Comparison of ENCODE assay signal across 27 mouse cellular contexts in genomic region chr14:50795965-50796364, GRCm38 (mm10). TPM values are rescaled to one million over a fixed set of nuclear protein-coding genes. Genes with fewer than 3 reads are reported as not detected.
DNase-seq lines count a peak whose midpoint lies in the region; ATAC-seq and TF ChIP-seq lines count a peak whose summit lies in the region.
"Had no signal": no experiment of that assay in that cellular context is flagged by ENCODE, and none has a peak within 500 bp of the region (broad histone marks: within the 10 kb centered on the region; RNA-seq: fewer than 3 reads in every experiment).

No protein-coding gene starts in this region.

- H3K27ac ChIP-seq in intestine, embryonic 14.5 days (ENCODE audit: low read depth): no peak overlapping the region
- H3K27ac ChIP-seq in intestine, embryonic 15.5 days: no peak overlapping the region
- no peak overlapping the region for H3K27ac ChIP-seq in MEL (ENCODE audit: control insufficient read depth, low read depth, low read length)
- H3K27ac ChIP-seq: embryonic facial prominence, embryonic 10.5 days; embryonic facial prominence, embryonic 12.5 days; forebrain, embryonic 13.5 days; forebrain, embryonic 15.5 days had no signal

- ATAC-seq in intestine, embryonic 14.5 days (replicated peaks; ENCODE audit: low FRiP score, low TSS enrichment, low read depth): no peak
- no peak for ATAC-seq in intestine, embryonic 15.5 days
- ATAC-seq: forebrain, embryonic 13.5 days; forebrain, embryonic 15.5 days; forebrain, postnatal 0 days had no signal

- peak; percentile 24 for DNase-seq in intestine, embryonic 14.5 days (ENCODE audit: low spot score)
- peak; percentile 38 for DNase-seq in ES-CJ7 (ENCODE audit: low read depth, low spot score)
- DNase-seq in MEL (ENCODE audit: low read depth, low spot score): peak; percentile 72
- no peak for DNase-seq in cerebellum, postnatal 36 days
- no peak for DNase-seq in left cerebral cortex, postnatal 25 days (ENCODE audit: low spot score in 2 of 2)
- DNase-seq: adrenal gland, adult 2 months; adrenal gland, postnatal 10 days; adrenal gland, postnatal 25 days; cerebellum, adult 11 months; cerebellum, adult 18-20 months; cerebellum, adult 8-10 months; cerebellum, adult 9-11 months; cerebellum, postnatal 14 days; forebrain, postnatal 0 days had no signal

- 88% methylated on average over 4 of the region's 4 CpGs for WGBS in intestine, embryonic 14.5 days
- WGBS in intestine, embryonic 15.5 days: 87% methylated on average over 4 of the region's 4 CpGs

- H3K27me3 ChIP-seq in intestine, embryonic 14.5 days (replicated peaks; ENCODE audit: control insufficient read depth, insufficient read depth, low read length): no peaks in the 10 kb centered on the region
- H3K27me3 ChIP-seq in intestine, embryonic 15.5 days (replicated peaks): no peaks in the 10 kb centered on the region
- H3K27me3 ChIP-seq in E14TG2a.4 (ENCODE audit: insufficient read depth, low read length) (no peaks in the 10 kb centered on the region), MEL (ENCODE audit: control insufficient read depth in 1 of 2, insufficient read depth in 2 of 2, low read length in 2 of 2) (no peaks in the 10 kb centered on the region)
- H3K27me3 ChIP-seq: embryonic facial prominence, embryonic 12.5 days; forebrain, embryonic 13.5 days; forebrain, embryonic 15.5 days had no signal

- TF ChIP-seq POLR2A in MEL (IDR thresholded peaks at IDR 0.05; ENCODE audit: control insufficient read depth in 1 of 2, insufficient read depth in 1 of 2, low read depth in 1 of 2, low read length in 2 of 2, poor library complexity in 1 of 2): peak in 1 of 2 experiments; percentile 68; a peak in 2 of 4 replicates

- H3K79me2 ChIP-seq in MEL (ENCODE audit: control insufficient read depth, insufficient read depth, low read length, poor library complexity): peaks cover 12% of the 10 kb centered on the region

- H3K4me3 ChIP-seq in intestine, embryonic 14.5 days (ENCODE audit: low read depth, low read length): no peak overlapping the region
- no peak overlapping the region for H3K4me3 ChIP-seq in intestine, embryonic 15.5 days (replicated peaks)
- H3K4me3 ChIP-seq in E14TG2a.4 (replicated peaks; ENCODE audit: low read length): peak overlapping the region; percentile 81
- no peak overlapping the region for H3K4me3 ChIP-seq in MEL (ENCODE audit: control insufficient read depth in 1 of 2, insufficient read depth in 1 of 2, low read depth in 2 of 2, low read length in 2 of 2)
- H3K4me3 ChIP-seq: embryonic facial prominence, embryonic 10.5 days; embryonic facial prominence, embryonic 12.5 days; forebrain, embryonic 13.5 days; forebrain, embryonic 15.5 days had no signal

- H3K4me2 ChIP-seq in intestine, embryonic 14.5 days (ENCODE audit: low read length): no peak overlapping the region
- H3K4me2 ChIP-seq in intestine, embryonic 15.5 days (replicated peaks): no peak overlapping the region
- H3K4me2 ChIP-seq: embryonic facial prominence, embryonic 12.5 days; forebrain, embryonic 13.5 days; forebrain, embryonic 15.5 days had no signal

- H3K4me1 ChIP-seq in intestine, embryonic 14.5 days (replicated peaks; ENCODE audit: control insufficient read depth, insufficient read depth, low read length): no peaks in the 10 kb centered on the region
- H3K4me1 ChIP-seq in intestine, embryonic 15.5 days (replicated peaks): no peaks in the 10 kb centered on the region
- H3K4me1 ChIP-seq in E14TG2a.4 (replicated peaks; ENCODE audit: low read depth, low read length) (peaks cover 64% of the 10 kb centered on the region), MEL (ENCODE audit: control insufficient read depth in 1 of 2, insufficient read depth in 2 of 2, low read length in 2 of 2) (peaks cover 0 to 12% of the 10 kb centered on the region in 2 experiments; a peak in 2 of 4 replicates)
- H3K4me1 ChIP-seq: embryonic facial prominence, embryonic 10.5 days; embryonic facial prominence, embryonic 12.5 days; forebrain, embryonic 13.5 days had no signal

- H3K9me3 ChIP-seq in intestine, embryonic 14.5 days (ENCODE audit: control insufficient read depth, low read length): no peaks in the 10 kb centered on the region
- no peaks in the 10 kb centered on the region for H3K9me3 ChIP-seq in intestine, embryonic 15.5 days
- H3K9me3 ChIP-seq in E14TG2a.4 (ENCODE audit: low read length): no peaks in the 10 kb centered on the region
- no peaks in the 10 kb centered on the region for H3K9me3 ChIP-seq in MEL (replicated peaks; ENCODE audit: insufficient read depth, low read length)
- H3K9me3 ChIP-seq: embryonic facial prominence, embryonic 10.5 days; embryonic facial prominence, embryonic 12.5 days; forebrain, embryonic 13.5 days; forebrain, embryonic 15.5 days; G1E had no signal

- no peak for TF ChIP-seq RAD21 in MEL (IDR thresholded peaks at IDR 0.05; ENCODE audit: low read depth, low read length)

- TF ChIP-seq EP300 in MEL (IDR thresholded peaks at IDR 0.05; ENCODE audit: low read depth in 1 of 2, low read length in 2 of 2): no peak

- intact Hi-C loops in left cerebral cortex, postnatal 25 days (cut with DNase I): no loop called here

- H3K9ac ChIP-seq in intestine, embryonic 14.5 days (ENCODE audit: low read length): no peak overlapping the region
- no peak overlapping the region for H3K9ac ChIP-seq in intestine, embryonic 15.5 days
- H3K9ac ChIP-seq in MEL (ENCODE audit: control insufficient read depth, low read depth, low read length, poor library complexity, severe bottlenecking): no peak overlapping the region
- H3K9ac ChIP-seq: embryonic facial prominence, embryonic 12.5 days; forebrain, embryonic 13.5 days; forebrain, embryonic 15.5 days; forebrain, postnatal 0 days had no signal

- TF ChIP-seq CTCF in E14TG2a.4 (conservative IDR thresholded peaks at IDR 0.05; ENCODE audit: low read length) (no peak), MEL (IDR thresholded peaks at IDR 0.05 in 2 of 3, conservative IDR thresholded peaks at IDR 0.05 in 1 of 3; ENCODE audit: control insufficient read depth in 1 of 3, insufficient read depth in 1 of 3, low read depth in 2 of 3, low read length in 3 of 3, poor library complexity in 1 of 3, severe bottlenecking in 1 of 3) (no peak)

- H3K36me3 ChIP-seq in intestine, embryonic 14.5 days (ENCODE audit: control insufficient read depth, insufficient read depth, low read length): no peaks in the 10 kb centered on the region
- H3K36me3 ChIP-seq in intestine, embryonic 15.5 days: no peaks in the 10 kb centered on the region
- peaks cover 70% of the 10 kb centered on the region for H3K36me3 ChIP-seq in E14TG2a.4 (ENCODE audit: insufficient read depth, low read length)
- peaks cover 13 to 25% of the 10 kb centered on the region in 2 experiments for H3K36me3 ChIP-seq in MEL (ENCODE audit: control insufficient read depth in 1 of 2, insufficient read depth in 2 of 2, low read length in 2 of 2)
- H3K36me3 ChIP-seq: embryonic facial prominence, embryonic 10.5 days; embryonic facial prominence, embryonic 12.5 days; forebrain, embryonic 15.5 days had no signal

TF ChIP-seq in MEL, 35 proteins besides CTCF, POLR2A, EP300 and RAD21 (continues in another document):
- no peak for TF ChIP-seq POLR2AphosphoS2 (IDR thresholded peaks at IDR 0.05; ENCODE audit: low read length)
- no peak for TF ChIP-seq MEF2A (IDR thresholded peaks at IDR 0.05; ENCODE audit: extremely low read depth, insufficient replicate concordance, low read depth, low read length, poor library complexity, severe bottlenecking)
- TF ChIP-seq ETS1 (IDR thresholded peaks at IDR 0.05; ENCODE audit: low read depth, low read length): no peak
- TF ChIP-seq SMC3 (IDR thresholded peaks at IDR 0.05; ENCODE audit: low read depth, low read length): no peak
- TF ChIP-seq JUND (IDR thresholded peaks at IDR 0.05; ENCODE audit: low read depth, low read length): no peak
- TF ChIP-seq NELFE (IDR thresholded peaks at IDR 0.05; ENCODE audit: low read depth, low read length): no peak
- TF ChIP-seq MAFK (IDR thresholded peaks at IDR 0.05; ENCODE audit: borderline replicate concordance, low read depth, low read length): no peak
- no peak for TF ChIP-seq ZMIZ1 (IDR thresholded peaks at IDR 0.05; ENCODE audit: low read depth, low read length)
- no peak for TF ChIP-seq ZKSCAN1 (IDR thresholded peaks at IDR 0.05; ENCODE audit: low read depth, low read length)
- no peak for TF ChIP-seq SIN3A (IDR thresholded peaks at IDR 0.05; ENCODE audit: low read length)
- TF ChIP-seq NRF1 (IDR thresholded peaks at IDR 0.05; ENCODE audit: insufficient read depth, low read depth, low read length, poor library complexity, severe bottlenecking): no peak

RNA-seq across cellular contexts. Expression of gene Ttc5, which starts 10.6 kb away (rescaled TPM):
- 67.0 and 80.7 TPM in 2 replicates for polyA plus RNA-seq in intestine, embryonic 14.5 days (2014; fragmentation: Nextera tagmentation; extraction: Ambion mirVana)
- 60.5 and 61.8 TPM in 2 replicates for polyA plus RNA-seq in intestine, embryonic 15.5 days (2015; fragmentation: Nextera tagmentation; extraction: Ambion mirVana)
- total RNA-seq in MEL (2012; rRNA removed): 22.7 and 24.2 TPM in 2 replicates
- polyA plus RNA-seq in MEL (2012; ENCODE audit: insufficient read depth in 1 of 2, insufficient read length in 2 of 2, low read depth in 1 of 2, low replicate concordance in 2 of 2, missing spikeins in 1 of 2): 10 to 100 TPM in 1 of 2 experiments, not detected in 1; 28.1 TPM
- 10 to 100 TPM; 57.2 to 63.9 TPM for total RNA-seq in left cerebral cortex, postnatal 25 days (2021)

RNA-seq across cellular contexts. Expression of gene Ccnb1ip1, which starts 11.6 kb away (rescaled TPM):
- polyA plus RNA-seq in intestine, embryonic 14.5 days (2014; fragmentation: Nextera tagmentation; extraction: Ambion mirVana): not detected in 2 replicates
- polyA plus RNA-seq in intestine, embryonic 15.5 days (2015; fragmentation: Nextera tagmentation; extraction: Ambion mirVana): not detected in 2 replicates
- total RNA-seq in MEL (2012; rRNA removed): 23.3 and 28.3 TPM in 2 replicates
- 10 to 100 TPM in 1 of 2 experiments, not detected in 1; 27.6 TPM for polyA plus RNA-seq in MEL (2012; ENCODE audit: insufficient read depth in 1 of 2, insufficient read length in 2 of 2, low read depth in 1 of 2, low replicate concordance in 2 of 2, missing spikeins in 1 of 2)
- total RNA-seq in left cerebral cortex, postnatal 25 days (2021): not detected
- total RNA-seq: adrenal gland, adult 2 months; adrenal gland, postnatal 25 days; adrenal gland, postnatal 4 days had no signal
- polyA plus RNA-seq: adrenal gland, adult 2 months; brain, embryonic 14.5 days; cortical plate, adult 2 months; embryonic facial prominence, embryonic 10.5 days; embryonic facial prominence, embryonic 12.5 days; embryonic facial prominence, embryonic 14.5 days; forebrain, embryonic 11.5 days; forebrain, embryonic 13.5 days; forebrain, postnatal 0 days had no signal

RNA-seq across cellular contexts. Expression of gene Parp2, which starts 11.7 kb away (rescaled TPM):
- polyA plus RNA-seq in intestine, embryonic 14.5 days (2014; fragmentation: Nextera tagmentation; extraction: Ambion mirVana): 69.6 and 70.8 TPM in 2 replicates
- polyA plus RNA-seq in intestine, embryonic 15.5 days (2015; fragmentation: Nextera tagmentation; extraction: Ambion mirVana): 57.1 and 59.2 TPM in 2 replicates
- total RNA-seq in MEL (2012; rRNA removed): 65.6 and 81.1 TPM in 2 replicates
- 10 to 100 TPM in 1 of 2 experiments, not detected in 1; 83.2 TPM for polyA plus RNA-seq in MEL (2012; ENCODE audit: insufficient read depth in 1 of 2, insufficient read length in 2 of 2, low read depth in 1 of 2, low replicate concordance in 2 of 2, missing spikeins in 1 of 2)
- total RNA-seq in left cerebral cortex, postnatal 25 days (2021): 10 to 100 TPM; 23.0 to 24.7 TPM

RNA-seq across cellular contexts. Expression of gene Olfr749, which starts 51.1 kb away (rescaled TPM):
- polyA plus RNA-seq in intestine, embryonic 14.5 days (2014; fragmentation: Nextera tagmentation; extraction: Ambion mirVana): not detected in 2 replicates
- not detected in 2 replicates for polyA plus RNA-seq in intestine, embryonic 15.5 days (2015; fragmentation: Nextera tagmentation; extraction: Ambion mirVana)
- not detected in 2 replicates for total RNA-seq in MEL (2012; rRNA removed)
- not detected for polyA plus RNA-seq in MEL (2012; ENCODE audit: insufficient read depth in 1 of 2, insufficient read length in 2 of 2, low read depth in 1 of 2, low replicate concordance in 2 of 2, missing spikeins in 1 of 2)
- total RNA-seq in left cerebral cortex, postnatal 25 days (2021): not detected
- total RNA-seq: adrenal gland, adult 2 months; adrenal gland, postnatal 10 days; adrenal gland, postnatal 25 days; adrenal gland, postnatal 4 days; forebrain, postnatal 0 days had no signal
- polyA plus RNA-seq: adrenal gland, adult 2 months; brain, embryonic 14.5 days; C2C12; cortical plate, adult 2 months; embryonic facial prominence, embryonic 10.5 days; embryonic facial prominence, embryonic 12.5 days; embryonic facial prominence, embryonic 14.5 days; forebrain, embryonic 11.5 days; forebrain, embryonic 13.5 days; forebrain, embryonic 15.5 days; forebrain, postnatal 0 days; G1E had no signal

Comparison
In these comparisons a context has a peak if more than half of its experiments do, and no peak if none do; other contexts are left out.
1. DNase-seq: peak in intestine, embryonic 14.5 days (single experiment), ES-CJ7 (single experiment) and MEL (single experiment); none in cerebellum, postnatal 36 days (0 of 2) and left cerebral cortex, postnatal 25 days (0 of 2).